ENCODE assay signal across 25 mouse cellular contexts in genomic region chr6:72001220-72001777, GRCm38 (mm10).
DNase-seq lines count a peak whose midpoint lies in the region; ATAC-seq and TF ChIP-seq lines count a peak whose summit lies in the region.
"Had no signal": no experiment of that assay in that cellular context is flagged by ENCODE, and none has a peak within 500 bp of the region (broad histone marks: within the 10 kb centered on the region; RNA-seq: fewer than 3 reads in every experiment).

No protein-coding gene starts in this region.

- H3K36me3 ChIP-seq in G1E (replicated peaks) = no peaks in the 10 kb centered on the region
- H3K36me3 ChIP-seq: embryonic facial prominence, embryonic 10.5 days; embryonic facial prominence, embryonic 13.5 days; hindbrain, embryonic 10.5 days; hindbrain, embryonic 13.5 days; intestine, embryonic 15.5 days had no signal

- ATAC-seq in G1E (ENCODE audit: extremely low read depth, insufficient number of reproducible peaks, low FRiP score, poor library complexity, severe bottlenecking) = peak; percentile 77
- ATAC-seq in megakaryocyte progenitor cell, adult 5-6 weeks (replicated peaks; ENCODE audit: poor library complexity) = peak; percentile 29; the same call in 1 of the 2 replicates
- ATAC-seq: forebrain, embryonic 13.5 days; forebrain, embryonic 16.5 days; hindbrain, embryonic 16.5 days; intestine, embryonic 15.5 days had no signal

- no peaks in the 10 kb centered on the region for H3K9me3 ChIP-seq in G1E (replicated peaks)
- H3K9me3 ChIP-seq: embryonic facial prominence, embryonic 10.5 days; forebrain, embryonic 13.5 days; hindbrain, embryonic 13.5 days; intestine, embryonic 15.5 days had no signal

- peaks cover 53% of the 10 kb centered on the region for H3K27me3 ChIP-seq in G1E (ENCODE audit: insufficient read depth, low read length)
- H3K27me3 ChIP-seq: CH12.LX; embryonic facial prominence, embryonic 13.5 days; forebrain, embryonic 13.5 days; hindbrain, embryonic 13.5 days; intestine, embryonic 15.5 days had no signal

- peak; percentile 49 for DNase-seq in cerebellum, adult 9-10 months
- no peak for DNase-seq in cerebellum, postnatal 36 days
- DNase-seq in A20 (ENCODE audit: low read depth, low spot score) (peak; percentile 14), G1E (ENCODE audit: low spot score) (peak; percentile 62)
- no peak for DNase-seq in B cell, adult 2 months
- DNase-seq in kidney, postnatal 25 days = no peak
- DNase-seq: adrenal gland, adult 2 months; adrenal gland, postnatal 14 days; cerebellum, postnatal 14 days; embryo, embryonic 11 days; gastrocnemius, postnatal 10 days; gastrocnemius, postnatal 36 days; kidney, adult 11 months; kidney, adult 8-10 months had no signal

- peak overlapping the region; percentile 41; the same call in 1 of the 2 replicates for H3K4me3 ChIP-seq in G1E (ENCODE audit: low read depth, low read length)
- H3K4me3 ChIP-seq: embryonic facial prominence, embryonic 10.5 days; embryonic facial prominence, embryonic 13.5 days; erythroblast, embryonic 14.5 days; forebrain, embryonic 13.5 days; hindbrain, embryonic 10.5 days; hindbrain, embryonic 13.5 days; intestine, embryonic 15.5 days had no signal

- H3K4me1 ChIP-seq in G1E (ENCODE audit: insufficient read depth, low read depth, low read length) = peaks cover 44% of the 10 kb centered on the region
- H3K4me1 ChIP-seq: embryonic facial prominence, embryonic 10.5 days; embryonic facial prominence, embryonic 13.5 days; forebrain, embryonic 13.5 days; hindbrain, embryonic 10.5 days; hindbrain, embryonic 13.5 days; intestine, embryonic 15.5 days had no signal

- no peak for TF ChIP-seq CTCF in G1E (IDR thresholded peaks at IDR 0.05; ENCODE audit: low read depth, low read length)

Comparison
In these comparisons a context has a peak if more than half of its experiments do, and no peak if none do; other contexts are left out.
1. DNase-seq: peak in cerebellum, adult 9-10 months (single experiment), A20 (single experiment) and G1E (single experiment); none in cerebellum, postnatal 36 days (0 of 2), B cell, adult 2 months (0 of 2) and kidney, postnatal 25 days (0 of 2).